Mouse (Mus musculus) gastrocnemius, adult 2 months (tissue): ENCODE measurements around the gene Polr1b. TPM values are rescaled to one million over a fixed set of nuclear protein-coding genes. Genes with fewer than 3 reads are reported as not detected.

Experiments
- DNase-seq: peaks from one replicate; pipeline ENCODE4 v3.0.0; 2022
- H3K27ac ChIP-seq: fragments of 200-600 bp; 2 replicates; pipeline ENCODE4 v1.8.1; 2022; ENCODE audit warnings: mild to moderate bottlenecking
- H3K4me3 ChIP-seq: fragments of 200-600 bp; 2 replicates; pipeline ENCODE4 v1.8.1; 2022; ENCODE audit warnings: mild to moderate bottlenecking, moderate library complexity
- CTCF ChIP-seq: fragments of 200-600 bp; IDR thresholded peaks from 2 replicates; pipeline ENCODE4 v1.8.1; 2022; ENCODE audit warnings: antibody characterized with exemption, mild to moderate bottlenecking, moderate library complexity
- intact Hi-C: fragments of 180-260 bp; cut with DNase I; formaldehyde crosslinking; loops from one replicate; pipeline ENCODE4 v1.15.1; 2025
- total RNA-seq, 2 experiments: library from RNA; stranded (reverse); gene quantifications; 2 replicates each; pipeline ENCODE4 v1.2.3; 2021

Gene Polr1b
- total RNA-seq, 2 experiments from 2014 or later, result 11.6 to 13.2 TPM

DNA sequence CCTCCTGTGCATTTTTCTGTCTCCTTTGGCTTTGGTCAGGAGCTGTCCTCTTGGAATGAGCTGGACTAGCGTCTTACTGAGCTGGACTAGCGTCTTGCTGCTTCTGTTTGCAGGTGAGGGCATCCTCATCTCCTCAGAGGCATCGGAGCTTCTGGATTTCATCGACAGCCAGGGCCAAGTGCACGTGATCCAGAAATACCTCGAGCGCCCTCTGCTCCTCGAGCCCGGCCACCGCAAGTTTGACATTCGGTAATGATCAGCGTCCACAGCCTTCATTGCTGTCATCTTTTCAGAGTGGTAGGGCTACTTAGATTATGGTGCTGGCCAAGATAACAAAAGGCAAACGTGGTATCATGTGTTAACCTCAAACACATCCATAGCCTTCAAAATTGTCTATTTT, 19.7 kb upstream of the Polr1b start:
- no peak for DNase-seq
- no peak overlapping the region for H3K27ac ChIP-seq
- intact Hi-C loops, result no loop called here
- TF ChIP-seq CTCF, result no peak
- no peak overlapping the region for H3K4me3 ChIP-seq

DNA sequence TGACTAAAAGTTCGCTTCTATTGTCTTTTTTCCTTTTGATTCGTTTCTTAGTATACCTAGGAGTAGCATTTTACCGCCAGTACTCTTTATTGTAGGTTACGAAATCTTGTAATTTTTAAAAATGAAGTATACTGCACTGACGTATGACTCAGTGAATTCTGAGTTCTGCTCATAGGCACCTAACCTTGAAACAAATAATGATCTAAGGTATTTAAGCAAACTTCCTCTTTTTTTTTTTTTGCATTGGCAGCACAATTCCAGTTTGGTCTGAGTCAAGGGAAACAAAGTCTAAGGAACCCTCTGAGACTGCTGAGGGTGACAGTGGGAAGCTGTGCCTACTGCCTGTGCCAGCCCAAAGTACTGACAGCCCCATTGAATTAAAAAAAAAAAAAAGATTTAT, 17.3 kb upstream of the Polr1b start:
- TF ChIP-seq CTCF, result no peak
- intact Hi-C loops, result no loop called here
- no peak overlapping the region for H3K4me3 ChIP-seq
- no peak for DNase-seq
- H3K27ac ChIP-seq, result no peak overlapping the region

DNA sequence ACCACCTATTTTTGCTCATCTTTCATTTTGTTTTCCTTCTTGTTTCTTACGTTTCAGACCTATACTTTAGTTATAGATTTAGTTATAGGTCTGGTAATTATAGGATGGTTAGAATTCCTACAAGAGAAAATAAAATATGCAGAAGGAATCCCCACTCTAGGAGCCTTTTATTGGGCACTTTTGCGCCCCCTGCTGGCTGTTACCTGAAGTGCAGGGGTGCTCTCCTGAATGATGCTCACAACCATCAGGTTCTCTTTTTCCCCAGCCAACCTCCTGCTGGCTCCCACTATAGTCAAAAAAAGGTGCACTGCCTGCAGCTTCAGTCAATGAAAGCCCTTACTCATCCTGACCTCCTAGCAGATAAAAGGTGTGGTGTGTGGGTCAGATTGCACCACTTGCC, 15.8 kb upstream of the Polr1b start:
- DNase-seq, result peak; percentile 42
- TF ChIP-seq CTCF, result peak; percentile 90
- intact Hi-C loops, result loop anchor here (1.0 to 2.0 kb wide), 2 partner anchors 76 to 137 kb away; no protein-coding TSS in a partner anchor
- H3K4me3 ChIP-seq, result no peak overlapping the region
- no peak overlapping the region for H3K27ac ChIP-seq

DNA sequence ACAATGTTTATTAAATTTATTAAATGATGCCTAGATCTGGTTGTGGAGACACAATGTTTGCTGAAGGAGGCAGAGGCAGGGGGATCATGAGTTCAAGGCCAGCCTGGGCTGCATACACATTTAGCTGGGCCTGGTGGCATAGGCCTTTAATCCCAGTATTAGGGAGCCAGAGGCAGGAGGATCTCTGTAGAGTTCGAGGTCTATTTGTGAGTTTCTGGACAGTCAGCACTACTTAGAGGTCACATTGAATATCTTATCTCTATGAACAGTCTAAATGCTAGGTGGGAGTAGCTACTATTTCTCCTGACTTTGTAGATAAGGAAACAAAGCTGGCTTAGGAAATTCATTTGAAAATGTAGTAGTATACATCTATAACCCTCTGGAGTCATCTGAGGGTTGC, 13.3 kb upstream of the Polr1b start:
- intact Hi-C loops, result no loop called here
- TF ChIP-seq CTCF, result no peak
- no peak overlapping the region for H3K27ac ChIP-seq
- no peak for DNase-seq
- no peak overlapping the region for H3K4me3 ChIP-seq

GRCm38 (mm10) chr2:129090370-129090769, 10.4 kb upstream of the Polr1b start:
- no peak overlapping the region for H3K27ac ChIP-seq
- intact Hi-C loops, result no loop called here
- TF ChIP-seq CTCF, result no peak
- DNase-seq, result no peak
- H3K4me3 ChIP-seq, result no peak overlapping the region

- no peak overlapping the region for H3K27ac ChIP-seq
- intact Hi-C loops, result no loop called here
- TF ChIP-seq CTCF, result no peak
- peak; percentile 54 for DNase-seq
- no peak overlapping the region for H3K4me3 ChIP-seq
Observed at GRCm38 (mm10) chr2:129092810-129093209, 8.0 kb upstream of the Polr1b start.

GRCm38 (mm10) chr2:129093926-129094724, 6.7 kb upstream of the Polr1b start:
- intact Hi-C loops, result no loop called here
- TF ChIP-seq CTCF, result no peak
- no peak for DNase-seq
- H3K4me3 ChIP-seq, result no peak overlapping the region
- no peak overlapping the region for H3K27ac ChIP-seq

GRCm38 (mm10) chr2:129112924-129113323, 12.1 kb downstream of the Polr1b start:
- no peak for TF ChIP-seq CTCF
- Histone ChIP-seq H3K4me3 (no peak overlapping the region), H3K27ac (no peak overlapping the region)
- DNase-seq, result no peak
- intact Hi-C loops, result no loop called here

DNA sequence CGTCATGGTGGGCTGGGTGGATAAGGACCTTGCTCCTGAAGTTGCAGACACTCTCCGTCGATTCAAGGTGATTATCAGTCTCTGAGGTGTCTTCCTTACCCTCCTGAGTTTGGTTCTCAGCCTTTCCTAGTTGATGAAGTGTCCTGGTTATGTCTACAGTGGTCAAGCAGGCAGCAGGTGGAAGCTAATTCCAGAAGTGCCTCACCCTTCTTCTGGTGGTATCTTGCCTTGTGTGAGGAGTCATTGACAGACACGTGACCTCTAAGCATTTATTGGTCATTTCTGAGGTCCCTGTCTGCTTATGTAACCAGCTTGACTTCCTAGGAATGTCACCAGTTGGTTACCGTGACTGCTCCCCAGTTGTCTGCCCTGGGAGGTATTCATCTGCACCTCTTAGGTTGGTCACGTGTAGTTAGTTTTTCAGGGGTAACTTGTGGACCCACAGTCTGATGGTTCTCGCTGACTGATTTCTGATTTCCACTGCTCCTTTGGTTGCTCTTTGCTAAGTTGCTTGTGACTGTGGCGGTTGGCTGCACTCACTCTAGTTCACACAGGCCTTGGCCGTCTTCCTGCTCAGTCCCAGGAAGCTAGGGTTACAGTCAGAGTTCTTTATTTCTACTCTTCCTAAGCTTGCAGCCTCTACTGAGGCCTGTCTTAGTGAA, 15.0 kb downstream of the Polr1b start:
- Histone ChIP-seq H3K27ac (peak overlapping the region; percentile 71), H3K4me3 (no peak overlapping the region)
- no peak for TF ChIP-seq CTCF
- intact Hi-C loops, result no loop called here
- peak; percentile 54 for DNase-seq

DNA sequence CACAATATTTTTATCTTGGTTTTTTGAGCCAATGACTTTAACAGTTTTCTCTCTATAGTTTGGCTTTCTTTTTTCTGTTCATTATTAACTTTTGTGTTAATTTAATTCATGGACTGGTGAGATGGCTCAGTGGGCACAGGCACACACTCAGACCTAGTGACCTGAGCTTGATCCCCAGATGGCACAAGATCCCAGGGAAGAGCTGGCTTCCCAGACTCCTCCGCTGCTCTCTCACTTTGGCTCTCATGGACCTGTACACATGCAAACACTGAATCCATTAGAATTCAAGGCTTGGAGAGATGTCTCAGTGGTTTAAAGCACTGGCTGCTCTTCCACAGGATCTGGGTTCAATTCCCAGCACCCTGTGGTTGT, 15.6 kb downstream of the Polr1b start:
- intact Hi-C loops, result no loop called here
- no peak for DNase-seq
- H3K27ac ChIP-seq, result peak overlapping the region; percentile 71
- H3K4me3 ChIP-seq, result no peak overlapping the region
- no peak for TF ChIP-seq CTCF

- intact Hi-C loops, result no loop called here
- no peak for TF ChIP-seq CTCF
- no peak overlapping the region for H3K27ac ChIP-seq
- no peak for DNase-seq
- no peak overlapping the region for H3K4me3 ChIP-seq
Observed at GRCm38 (mm10) chr2:129118061-129118460, 17.3 kb downstream of the Polr1b start.

GRCm38 (mm10) chr2:129121986-129122385, 21.2 kb downstream of the Polr1b start:
- Histone ChIP-seq H3K27ac (no peak overlapping the region), H3K4me3 (no peak overlapping the region)
- TF ChIP-seq CTCF, result no peak
- no peak for DNase-seq
- intact Hi-C loops, result no loop called here

DNA sequence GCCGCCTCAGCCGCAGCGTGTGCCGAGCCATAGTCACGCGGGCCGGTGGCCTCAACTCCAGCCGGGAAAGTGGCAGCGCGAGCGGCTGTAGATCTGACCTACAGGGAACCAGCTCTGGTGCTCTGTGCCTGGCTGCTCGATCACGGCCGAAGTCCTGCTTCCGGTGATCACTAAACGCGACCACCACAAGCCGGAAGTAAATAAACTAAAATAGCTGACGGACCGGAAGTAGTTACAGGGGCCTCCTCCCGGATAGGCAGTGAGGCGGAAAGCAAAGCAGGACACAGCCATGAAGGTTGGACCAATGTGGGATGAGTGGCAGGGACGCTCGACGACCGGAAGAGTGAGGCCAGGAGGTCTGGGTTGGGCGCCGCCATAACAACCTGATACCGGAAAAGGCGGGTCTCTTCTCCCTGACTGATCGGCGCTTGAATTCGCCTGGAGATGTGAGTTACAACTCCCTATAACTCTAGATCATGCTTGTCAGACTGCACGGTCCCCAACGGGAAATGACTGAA, 28.7 kb downstream of the Polr1b start, which contains the start of gene Chchd5:
Gene Chchd5, plus strand, starts transcription at position 289 of the 518 bp plus-strand sequence.
- TF ChIP-seq CTCF, result no peak
- DNase-seq, result peak; percentile 94
- peak within 1 kb of the TSS; percentile 79 for H3K4me3 ChIP-seq
- intact Hi-C loops, result loop anchor here (2.0 to 5.0 kb wide), 2 partner anchors 29 to 68 kb away; partner anchors contain the start of genes Polr1b and Slc20a1
- H3K27ac ChIP-seq, result peak within 1 kb of the TSS; percentile 95
